18 mouse cellular contexts compared by ENCODE assay signal in genomic region chr1:177521110-177521509, GRCm38 (mm10).
"Had no signal": no experiment of that assay in that cellular context is flagged by ENCODE, and none has a peak within 500 bp of the region (broad histone marks: within the 10 kb centered on the region; RNA-seq: fewer than 3 reads in every experiment).

No protein-coding gene starts in this region.

- H3K27ac ChIP-seq: layer of hippocampus, adult 2 months; limb, embryonic 10.5 days; limb, embryonic 13.5 days; liver, embryonic 13.5 days; midbrain, embryonic 12.5 days; midbrain, embryonic 15.5 days had no signal

- H3K36me3 ChIP-seq: limb, embryonic 10.5 days; limb, embryonic 13.5 days; liver, embryonic 13.5 days; midbrain, embryonic 12.5 days; midbrain, embryonic 15.5 days had no signal

- H3K4me1 ChIP-seq: liver, embryonic 13.5 days had no signal

- H3K27me3 ChIP-seq: liver, embryonic 13.5 days; midbrain, embryonic 15.5 days had no signal

- ATAC-seq: intestine, embryonic 16.5 days; lung, postnatal 0 days; midbrain, embryonic 15.5 days had no signal

- DNase-seq: kidney, adult 18-20 months; kidney, adult 9 months; kidney, postnatal 14 days; layer of hippocampus, adult 9-11 months; liver; liver, embryonic 13.5 days; lung, embryonic 14.5 days; lung, postnatal 36 days; thymus, adult 18-20 months; thymus, postnatal 14 days; thymus, postnatal 4 days had no signal

- H3K4me3 ChIP-seq: layer of hippocampus, adult 2 months; limb, embryonic 10.5 days; limb, embryonic 13.5 days; liver, embryonic 13.5 days; midbrain, embryonic 12.5 days; midbrain, embryonic 15.5 days had no signal
